Mouse (Mus musculus): ENCODE data around the gene Mark3. TPM values are rescaled to one million over a fixed set of nuclear protein-coding genes. Genes with fewer than 3 reads are reported as not detected.

Mark3 gene
- total and polyA plus RNA-seq, 3 experiments = 34.3 to 51.2 (median 40.2) TPM

DNA sequence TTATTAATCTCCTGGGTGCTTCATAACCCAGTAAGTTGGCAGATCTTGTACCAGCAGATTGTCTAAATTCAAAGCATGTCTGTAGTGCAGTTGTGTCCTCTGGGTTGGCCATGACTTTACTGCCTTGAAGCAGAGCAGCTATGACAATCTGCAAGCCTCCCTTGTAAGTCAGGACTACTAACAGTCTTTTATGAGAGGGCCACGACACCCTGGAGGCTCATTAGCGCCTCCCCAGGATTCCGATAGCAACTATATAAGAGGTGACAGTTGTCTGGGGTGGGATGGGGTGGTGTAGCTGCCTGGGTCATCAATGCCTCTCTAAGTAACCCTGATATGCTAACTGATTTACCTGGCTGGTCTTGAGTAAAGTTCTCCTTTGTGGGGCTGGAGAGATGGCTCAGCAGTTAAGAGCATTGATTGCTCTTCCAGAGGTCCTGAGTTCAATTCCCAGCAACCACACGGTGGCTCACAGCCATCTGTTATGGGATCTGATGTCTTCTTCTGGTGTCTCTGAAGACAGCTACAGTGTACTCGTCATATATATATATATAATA lies 11.2 kb upstream of the Mark3 start:
- Histone ChIP-seq H3K27me3 (replicated peaks) (no peaks in the 10 kb centered on the region), H3K27ac (ENCODE audit: insufficient read depth, low read depth) (no peak overlapping the region), H3K4me3 (replicated peaks in 1 of 3; ENCODE audit: low read depth in 2 of 3, low read length in 2 of 3, poor library complexity in 1 of 3) (no peak overlapping the region), H3K4me1 (ENCODE audit: control insufficient read depth in 1 of 2, insufficient read depth in 2 of 2) (peaks cover 10 to 15% of the 10 kb centered on the region in 2 experiments), H3K36me3 (replicated peaks in 1 of 2; ENCODE audit: control insufficient read depth in 1 of 2, insufficient read depth in 1 of 2, low read length in 1 of 2) (no peaks in the 10 kb centered on the region), H3K9ac (ENCODE audit: insufficient read depth, low read depth) (no peak overlapping the region), H3K4me2 (ENCODE audit: insufficient read depth, low read depth, poor library complexity, severe bottlenecking) (no peak overlapping the region), H3K79me2 (replicated peaks; ENCODE audit: control insufficient read depth, extremely low read depth, insufficient read depth, poor library complexity, severe bottlenecking) (no peaks in the 10 kb centered on the region), H3K9me3 (replicated peaks; ENCODE audit: low read length) (no peaks in the 10 kb centered on the region)
- in situ Hi-C loops (cut with MboI; ENCODE audit: low pct_ligation_motif_present, low pct_unique_long_range_greater_than_20kb, low sequenced_read_pairs) = no loop called here
- dilution Hi-C loops (cut with MboI; ENCODE audit: extremely low pct_ligation_motif_present, extremely low pct_unique_long_range_greater_than_20kb, low sequenced_read_pairs) = no loop called here
- DNase-seq (ENCODE audit: extremely low read depth) = no peak
- TF ChIP-seq ZKSCAN1 (IDR thresholded peaks at IDR 0.05; ENCODE audit: borderline replicate concordance, low read depth, low read length) = no peak
- TF ChIP-seq ZC3H11A (IDR thresholded peaks at IDR 0.05; ENCODE audit: low read depth, low read length) = no peak
- peak in 1 of 2 experiments; percentile 50; a peak in 2 of 4 replicates for TF ChIP-seq CTCF (conservative IDR thresholded peaks at IDR 0.05 in 1 of 2, IDR thresholded peaks at IDR 0.05 in 1 of 2; ENCODE audit: low read depth in 2 of 2, low read length in 2 of 2)
- no peak for TF ChIP-seq NRF1 (IDR thresholded peaks at IDR 0.05; ENCODE audit: low read depth, low read length)
- no peak for TF ChIP-seq CHD1 (IDR thresholded peaks at IDR 0.05; ENCODE audit: low read depth, low read length)

DNA sequence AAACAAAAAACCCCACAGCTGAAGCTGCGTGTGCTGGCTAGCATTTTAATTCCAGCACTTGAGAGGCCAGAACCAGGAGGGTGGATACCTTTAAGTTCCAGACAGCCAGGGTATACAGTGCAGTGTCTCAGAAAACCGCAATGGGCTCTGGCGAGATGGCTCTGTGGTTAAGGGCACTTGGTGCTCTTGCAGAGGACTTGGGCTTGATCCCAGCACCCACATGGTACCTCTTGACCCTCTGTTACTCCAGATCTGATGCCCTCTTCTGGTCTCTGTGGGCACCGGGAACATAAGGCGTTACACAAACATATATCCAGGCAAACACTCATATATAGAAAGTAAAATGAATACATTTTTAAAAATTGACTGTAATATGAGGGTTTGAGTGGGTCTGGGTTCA lies 9.0 kb upstream of the Mark3 start:
- dilution Hi-C loops (cut with MboI; ENCODE audit: extremely low pct_ligation_motif_present, extremely low pct_unique_long_range_greater_than_20kb, low sequenced_read_pairs) = no loop called here
- no peaks in the 10 kb centered on the region for H3K36me3 ChIP-seq (replicated peaks in 1 of 2; ENCODE audit: control insufficient read depth in 1 of 2, insufficient read depth in 1 of 2, low read length in 1 of 2)
- no peak overlapping the region for H3K4me2 ChIP-seq (ENCODE audit: insufficient read depth, low read depth, poor library complexity, severe bottlenecking)

DNA sequence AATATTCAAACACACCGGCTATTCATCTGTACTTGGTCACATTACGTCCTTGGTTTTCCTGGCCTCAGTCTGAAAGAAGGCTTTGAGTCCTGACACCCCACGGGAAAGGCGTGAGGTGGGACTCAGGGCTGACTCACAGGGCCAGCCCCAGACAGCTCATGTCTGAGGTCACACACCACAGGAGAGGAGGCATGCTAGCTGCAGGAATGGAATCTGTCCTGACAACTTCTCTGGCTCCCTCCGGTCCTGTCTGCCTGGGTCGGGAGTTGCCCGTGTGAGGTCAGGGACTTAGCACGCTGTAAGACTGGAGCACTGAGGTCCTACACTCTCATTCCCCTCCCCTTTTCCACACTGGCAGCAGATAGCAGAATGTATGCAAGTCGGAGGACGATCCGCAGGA lies 5.5 kb upstream of the Mark3 start:
- TF ChIP-seq ZKSCAN1 (IDR thresholded peaks at IDR 0.05; ENCODE audit: borderline replicate concordance, low read depth, low read length) (no peak), NELFE (IDR thresholded peaks at IDR 0.05; ENCODE audit: low read depth, low read length) (no peak), MAX (IDR thresholded peaks at IDR 0.05; ENCODE audit: low read length) (no peak), MAZ (IDR thresholded peaks at IDR 0.05; ENCODE audit: low read depth, low read length) (no peak), MEF2A (IDR thresholded peaks at IDR 0.05; ENCODE audit: borderline replicate concordance, low read depth, low read length) (no peak), USF1 (IDR thresholded peaks at IDR 0.05; ENCODE audit: low read depth, low read length) (no peak), RCOR1 (conservative IDR thresholded peaks at IDR 0.05; ENCODE audit: low read depth, low read length) (no peak), CHD1 (IDR thresholded peaks at IDR 0.05; ENCODE audit: low read depth, low read length) (no peak), USF2 (conservative IDR thresholded peaks at IDR 0.05; ENCODE audit: low read depth, low read length) (no peak), E2F4 (IDR thresholded peaks at IDR 0.05; ENCODE audit: insufficient replicate concordance, low read depth, low read length) (no peak), MYC (IDR thresholded peaks at IDR 0.05; ENCODE audit: low read depth, low read length) (no peak), MAFK (IDR thresholded peaks at IDR 0.05; ENCODE audit: insufficient replicate concordance, low read length) (no peak)
- Histone ChIP-seq H3K79me2 (replicated peaks; ENCODE audit: control insufficient read depth, extremely low read depth, insufficient read depth, poor library complexity, severe bottlenecking) (no peaks in the 10 kb centered on the region), H3K36me3 (replicated peaks in 1 of 2; ENCODE audit: control insufficient read depth in 1 of 2, insufficient read depth in 1 of 2, low read length in 1 of 2) (no peaks in the 10 kb centered on the region), H3K9me3 (replicated peaks; ENCODE audit: low read length) (peaks cover 3% of the 10 kb centered on the region), H3K4me3 (replicated peaks in 1 of 3; ENCODE audit: low read depth in 2 of 3, low read length in 2 of 3, poor library complexity in 1 of 3) (no peak overlapping the region), H3K4me2 (ENCODE audit: insufficient read depth, low read depth, poor library complexity, severe bottlenecking) (no peak overlapping the region), H3K4me1 (ENCODE audit: control insufficient read depth in 1 of 2, insufficient read depth in 2 of 2) (peaks cover 3 to 9% of the 10 kb centered on the region in 2 experiments; a peak in 3 of 4 replicates), H3K27me3 (replicated peaks) (no peaks in the 10 kb centered on the region), H3K27ac (ENCODE audit: insufficient read depth, low read depth) (no peak overlapping the region), H3K9ac (ENCODE audit: insufficient read depth, low read depth) (no peak overlapping the region)
- dilution Hi-C loops (cut with MboI; ENCODE audit: extremely low pct_ligation_motif_present, extremely low pct_unique_long_range_greater_than_20kb, low sequenced_read_pairs) = no loop called here
- no peak for DNase-seq (ENCODE audit: extremely low read depth)
- in situ Hi-C loops (cut with MboI; ENCODE audit: low pct_ligation_motif_present, low pct_unique_long_range_greater_than_20kb, low sequenced_read_pairs) = no loop called here

More for the DNA sequence above, 9.0 kb upstream of the Mark3 start:
- TF ChIP-seq USF2 (conservative IDR thresholded peaks at IDR 0.05; ENCODE audit: low read depth, low read length) (no peak), JUND (conservative IDR thresholded peaks at IDR 0.05; ENCODE audit: low read depth, low read length) (no peak)
- H3K4me1 ChIP-seq (ENCODE audit: control insufficient read depth in 1 of 2, insufficient read depth in 2 of 2) = peaks cover 0 to 6% of the 10 kb centered on the region in 2 experiments; a peak in 2 of 4 replicates
- no peaks in the 10 kb centered on the region for H3K9me3 ChIP-seq (replicated peaks; ENCODE audit: low read length)
- no peak overlapping the region for H3K9ac ChIP-seq (ENCODE audit: insufficient read depth, low read depth)
- H3K27ac ChIP-seq (ENCODE audit: insufficient read depth, low read depth) = no peak overlapping the region
- no peak overlapping the region for H3K4me3 ChIP-seq (replicated peaks in 1 of 3; ENCODE audit: low read depth in 2 of 3, low read length in 2 of 3, poor library complexity in 1 of 3)
- in situ Hi-C loops (cut with MboI; ENCODE audit: low pct_ligation_motif_present, low pct_unique_long_range_greater_than_20kb, low sequenced_read_pairs) = no loop called here
- DNase-seq (ENCODE audit: extremely low read depth) = no peak
- no peaks in the 10 kb centered on the region for H3K79me2 ChIP-seq (replicated peaks; ENCODE audit: control insufficient read depth, extremely low read depth, insufficient read depth, poor library complexity, severe bottlenecking)
- H3K27me3 ChIP-seq (replicated peaks) = no peaks in the 10 kb centered on the region
